Mouse (Mus musculus) neural tube, embryonic 12.5 days (tissue): ENCODE measurements around the gene Slc25a26. TPM values are rescaled to one million over a fixed set of nuclear protein-coding genes. Genes with fewer than 3 reads are reported as not detected.
A peak's percentile ranks its signal among the peaks of the same experiment; 100 is the strongest.

Experiments
- ATAC-seq: fragments of 200-750 bp; cut with Nextera tagmentation; 2 replicates; pipeline ENCODE4 v1.8.0; 2017; ENCODE audit warnings: low read depth, mild to moderate bottlenecking, moderate TSS enrichment, moderate library complexity; ENCODE audit not compliant: low FRiP score
- H3K27ac ChIP-seq: fragments of 300-500 bp; sonication (generic); 2 replicates; pipeline ENCODE4 v1.5.1; 2016
- H3K27me3 ChIP-seq: fragments of 300-500 bp; sonication (generic); replicated peaks from 2 replicates; pipeline ENCODE4 v1.6.1; 2016; ENCODE audit warnings: mild to moderate bottlenecking
- H3K36me3 ChIP-seq: fragments of 300-500 bp; sonication (generic); 2 replicates; pipeline ENCODE4 v1.6.1; 2016; ENCODE audit warnings: mild to moderate bottlenecking
- H3K4me1 ChIP-seq: fragments of 300-500 bp; sonication (generic); 2 replicates; pipeline ENCODE4 v1.6.1; 2016
- H3K4me2 ChIP-seq: fragments of 300-500 bp; sonication (generic); replicated peaks from 2 replicates; pipeline ENCODE4 v1.6.1; 2016; ENCODE audit warnings: mild to moderate bottlenecking
- H3K4me3 ChIP-seq: fragments of 300-500 bp; sonication (generic); 2 replicates; pipeline ENCODE4 v1.5.1; 2016
- H3K9ac ChIP-seq: fragments of 300-500 bp; sonication (generic); 2 replicates; pipeline ENCODE4 v1.6.1; 2016; ENCODE audit warnings: mild to moderate bottlenecking
- H3K9me3 ChIP-seq: fragments of 300-500 bp; sonication (generic); 2 replicates; pipeline ENCODE4 v1.6.1; 2016; ENCODE audit warnings: mild to moderate bottlenecking
- WGBS: fragments of 180-500 bp; shearing (Covaris S2); methylation state at CpG from one replicate; pipeline ENCODE4 v1.1.7; 2016; 5-methylcytosine and 5-hydroxymethylcytosine counted together
- polyA plus RNA-seq: library from polyadenylated mRNA; unstranded; fragments of >200 nt; fragmentation: Nextera tagmentation; extraction: Ambion mirVana; gene quantifications from 2 replicates; pipeline ENCODE4 v1.2.1, GENCODE M21; 2016

The Slc25a26 gene
- polyA plus RNA-seq, 1 experiment from 2014 or later = 8.1 TPM

DNA sequence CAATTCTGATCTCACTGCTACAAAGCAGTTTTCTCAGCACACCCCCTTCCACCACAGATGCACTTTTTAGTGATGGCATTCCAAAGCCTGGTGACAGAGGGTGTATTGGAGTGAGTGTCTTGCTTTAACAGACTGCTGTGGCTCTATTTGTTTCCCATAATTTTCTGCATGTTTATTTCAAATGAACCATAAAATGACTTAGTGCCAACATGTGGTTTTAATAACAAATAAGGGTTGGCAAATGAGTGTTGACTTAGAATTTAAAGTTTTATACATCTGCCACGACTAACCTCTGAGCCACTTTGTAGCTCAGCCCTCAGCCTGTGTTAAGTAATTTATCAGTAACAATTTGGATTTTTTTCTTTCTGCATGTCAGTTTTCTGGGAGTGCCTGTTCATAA is 61.2 kb downstream of the Slc25a26 start:
- Histone ChIP-seq H3K36me3 (no peaks in the 10 kb centered on the region), H3K4me2 (no peak overlapping the region), H3K9ac (no peak overlapping the region), H3K27me3 (no peaks in the 10 kb centered on the region), H3K27ac (no peak overlapping the region), H3K9me3 (no peaks in the 10 kb centered on the region), H3K4me3 (no peak overlapping the region), H3K4me1 (no peaks in the 10 kb centered on the region)
- ATAC-seq = no peak
- WGBS = 84% methylated on average over 1 of the region's 1 CpGs

DNA sequence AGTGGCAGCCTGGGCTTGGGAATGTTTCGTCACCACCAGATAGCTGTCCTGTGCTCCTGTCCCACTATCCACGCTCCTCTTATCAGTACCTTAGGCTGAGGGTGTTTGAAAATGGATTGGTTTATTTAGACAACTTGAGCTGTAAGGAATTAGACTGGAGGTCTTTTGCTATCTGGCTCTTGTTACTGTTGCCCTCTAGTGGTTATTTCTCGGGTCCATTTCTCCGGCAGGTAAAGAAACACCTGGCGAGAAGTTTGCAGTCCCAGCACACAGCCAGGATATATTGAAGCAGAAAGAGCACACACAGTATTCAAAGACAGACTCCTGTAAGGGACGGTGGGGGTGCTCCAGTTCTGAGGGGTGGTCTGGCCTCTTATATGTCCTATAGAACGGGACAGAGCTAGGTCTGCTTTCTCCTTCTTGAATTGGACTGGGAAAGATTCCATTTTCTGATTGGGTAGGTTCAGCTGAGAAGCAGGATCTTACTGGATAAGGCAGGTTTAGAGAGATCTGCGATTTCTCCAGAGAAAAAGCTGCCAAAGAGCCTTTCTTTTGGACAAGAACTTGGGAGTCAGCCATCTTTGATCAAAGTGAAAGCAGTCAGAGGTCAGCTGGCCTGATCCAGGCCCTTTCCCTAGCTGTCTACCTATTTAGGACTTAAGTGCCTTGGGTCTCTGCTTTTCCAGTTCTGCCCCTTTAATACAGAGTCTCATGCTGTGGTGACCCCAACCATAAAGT is 63.2 kb downstream of the Slc25a26 start:
- no peak overlapping the region for H3K4me2 ChIP-seq
- H3K27me3 ChIP-seq = no peaks in the 10 kb centered on the region
- no peaks in the 10 kb centered on the region for H3K9me3 ChIP-seq
- ATAC-seq = no peak
- no peak overlapping the region for H3K4me3 ChIP-seq
- no peaks in the 10 kb centered on the region for H3K4me1 ChIP-seq
- 65% methylated on average over 8 of the region's 8 CpGs for WGBS
- H3K36me3 ChIP-seq = no peaks in the 10 kb centered on the region
- no peak overlapping the region for H3K9ac ChIP-seq
- no peak overlapping the region for H3K27ac ChIP-seq

DNA sequence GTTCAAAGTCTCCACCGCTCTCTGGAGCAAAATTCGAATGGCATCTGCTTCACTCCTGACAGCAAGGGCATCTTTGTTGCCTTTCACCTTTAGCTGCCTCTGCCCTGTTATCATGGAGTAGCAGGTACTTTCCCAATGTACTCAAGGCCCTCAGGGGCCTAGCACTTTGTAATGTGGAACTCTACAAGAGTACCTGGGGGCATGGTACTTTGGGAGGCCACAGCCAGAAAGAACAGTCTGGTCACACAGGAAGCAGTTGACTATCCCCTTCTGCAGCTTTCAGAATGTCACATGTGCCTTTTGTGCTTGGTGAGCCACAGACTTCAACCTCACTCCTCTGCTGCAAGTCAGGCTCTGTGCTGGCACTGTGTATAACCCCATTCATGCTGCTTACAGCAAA is 65.6 kb downstream of the Slc25a26 start:
- no peaks in the 10 kb centered on the region for H3K4me1 ChIP-seq
- WGBS = 93% methylated on average over 2 of the region's 2 CpGs
- H3K36me3 ChIP-seq = no peaks in the 10 kb centered on the region
- no peaks in the 10 kb centered on the region for H3K27me3 ChIP-seq
- H3K9ac ChIP-seq = no peak overlapping the region
- no peak overlapping the region for H3K27ac ChIP-seq
- H3K9me3 ChIP-seq = no peaks in the 10 kb centered on the region
- no peak overlapping the region for H3K4me2 ChIP-seq
- ATAC-seq = no peak
- no peak overlapping the region for H3K4me3 ChIP-seq

DNA sequence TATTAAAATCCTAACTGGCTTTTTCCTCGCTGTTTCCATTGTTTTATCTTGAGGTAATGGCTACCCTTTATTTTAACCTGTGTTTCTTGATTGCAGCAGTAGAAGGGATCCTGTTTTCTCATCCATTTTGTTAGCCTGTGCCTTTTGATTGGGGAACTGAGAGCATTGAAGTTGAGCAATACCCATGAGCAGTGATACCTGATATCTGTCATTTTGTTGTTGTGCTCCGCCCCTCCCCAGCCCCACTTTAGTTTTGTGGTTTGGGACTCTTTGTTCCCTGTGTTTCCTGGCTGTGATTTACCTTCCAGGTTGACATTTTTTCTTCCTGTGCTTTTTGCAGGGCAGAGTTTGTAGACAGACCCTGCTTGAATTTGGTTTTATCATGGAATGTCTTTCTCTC is 67.9 kb downstream of the Slc25a26 start:
- ATAC-seq = no peak
- no peak overlapping the region for H3K4me3 ChIP-seq
- H3K4me1 ChIP-seq = no peaks in the 10 kb centered on the region
- no peak overlapping the region for H3K9ac ChIP-seq
- 95% methylated on average over 2 of the region's 2 CpGs for WGBS
- no peak overlapping the region for H3K4me2 ChIP-seq
- no peaks in the 10 kb centered on the region for H3K36me3 ChIP-seq
- H3K9me3 ChIP-seq = no peaks in the 10 kb centered on the region
- H3K27me3 ChIP-seq = no peaks in the 10 kb centered on the region
- H3K27ac ChIP-seq = no peak overlapping the region

DNA sequence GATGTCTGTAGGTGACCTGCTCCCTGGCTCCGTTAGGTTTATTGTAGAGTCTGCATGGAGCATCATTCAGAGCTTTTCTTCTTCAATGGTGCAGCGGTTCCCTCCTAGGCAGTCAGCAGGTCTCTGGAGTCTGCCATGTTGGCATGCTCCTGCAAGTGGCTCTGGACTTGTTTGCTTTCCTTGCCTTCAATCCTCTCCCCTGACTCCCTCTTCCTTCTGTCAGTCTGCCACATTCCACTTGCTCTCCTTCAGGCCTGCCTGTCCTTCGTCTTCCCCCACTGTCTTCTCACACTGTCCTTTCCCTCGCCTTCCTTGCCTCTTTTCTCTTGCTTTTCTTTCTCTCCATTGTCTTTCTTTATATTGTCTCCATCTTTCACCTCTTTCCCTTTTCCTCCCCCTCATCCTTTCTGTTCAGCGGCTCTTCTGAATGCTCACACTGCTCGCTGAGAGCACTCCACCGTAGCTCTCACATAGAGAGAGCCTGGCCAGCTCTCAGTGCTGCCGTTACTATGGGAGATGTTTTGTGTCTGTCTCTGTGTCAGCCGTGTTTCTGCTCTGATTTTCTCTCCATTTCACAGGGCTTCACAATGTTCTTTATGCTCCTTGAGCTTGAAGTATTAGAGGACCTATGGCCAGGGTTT is 75.5 kb downstream of the Slc25a26 start:
- Histone ChIP-seq H3K4me2 (0 out of 2 replicates have a peak overlapping the region, but pooled peaks have one; percentile 22), H3K4me3 (no peak overlapping the region), H3K27me3 (no peaks in the 10 kb centered on the region), H3K36me3 (no peaks in the 10 kb centered on the region), H3K9ac (no peak overlapping the region), H3K9me3 (no peaks in the 10 kb centered on the region), H3K4me1 (peaks cover 18% of the 10 kb centered on the region), H3K27ac (no peak overlapping the region)
- 37% methylated on average over 9 of the region's 9 CpGs for WGBS
- no peak for ATAC-seq

DNA sequence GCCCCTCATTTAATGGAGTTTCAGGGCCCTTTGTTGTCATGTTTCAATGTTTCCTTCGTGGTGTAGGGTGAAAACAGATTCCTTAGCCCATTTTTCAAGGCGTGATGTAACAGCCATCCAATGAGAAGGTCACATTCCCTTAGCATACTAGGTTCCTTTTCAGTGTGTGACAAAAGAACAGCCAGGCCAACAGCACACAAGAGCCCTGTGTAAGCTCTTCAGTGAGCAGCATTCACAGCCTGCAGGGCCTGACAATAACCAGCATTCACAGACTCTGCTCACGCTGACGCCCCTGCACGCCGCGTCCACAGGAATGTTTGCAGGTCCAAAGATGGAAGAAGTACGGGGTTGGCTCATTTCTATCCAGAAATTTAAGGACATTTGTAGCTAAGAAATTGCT is 77.9 kb downstream of the Slc25a26 start:
- Histone ChIP-seq H3K4me2 (no peak overlapping the region), H3K36me3 (no peaks in the 10 kb centered on the region), H3K9me3 (no peaks in the 10 kb centered on the region), H3K4me1 (peaks cover 18% of the 10 kb centered on the region), H3K4me3 (no peak overlapping the region), H3K27ac (no peak overlapping the region), H3K27me3 (no peaks in the 10 kb centered on the region), H3K9ac (no peak overlapping the region)
- WGBS = 27% methylated on average over 8 of the region's 8 CpGs
- ATAC-seq = peak; percentile 80

DNA sequence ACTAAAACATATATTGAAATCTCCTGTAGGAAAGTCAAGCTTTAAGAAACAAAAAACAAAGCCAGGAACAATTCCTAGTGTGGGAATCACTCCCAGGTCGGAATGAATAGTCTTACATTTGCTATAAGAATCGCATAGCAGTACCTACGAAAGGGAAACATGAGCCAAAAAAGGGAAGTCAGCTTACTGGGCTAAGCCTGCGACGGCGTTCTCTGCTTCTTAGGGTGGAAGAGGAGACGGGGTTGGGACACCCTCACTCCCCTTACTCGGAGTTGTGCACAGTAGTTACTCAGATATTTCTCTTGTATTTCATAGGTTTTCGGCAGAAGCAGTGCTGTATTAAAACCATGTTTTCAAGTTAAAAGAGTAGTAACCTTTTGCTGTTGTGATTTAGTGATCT is 81.9 kb downstream of the Slc25a26 start:
- 93% methylated on average over 9 of the region's 9 CpGs for WGBS
- Histone ChIP-seq H3K9me3 (no peaks in the 10 kb centered on the region), H3K4me1 (peaks cover 9% of the 10 kb centered on the region; the same call in 1 of the 2 replicates), H3K27ac (no peak overlapping the region), H3K4me3 (no peak overlapping the region), H3K27me3 (no peaks in the 10 kb centered on the region), H3K36me3 (no peaks in the 10 kb centered on the region), H3K9ac (no peak overlapping the region), H3K4me2 (no peak overlapping the region)
- ATAC-seq = no peak

DNA sequence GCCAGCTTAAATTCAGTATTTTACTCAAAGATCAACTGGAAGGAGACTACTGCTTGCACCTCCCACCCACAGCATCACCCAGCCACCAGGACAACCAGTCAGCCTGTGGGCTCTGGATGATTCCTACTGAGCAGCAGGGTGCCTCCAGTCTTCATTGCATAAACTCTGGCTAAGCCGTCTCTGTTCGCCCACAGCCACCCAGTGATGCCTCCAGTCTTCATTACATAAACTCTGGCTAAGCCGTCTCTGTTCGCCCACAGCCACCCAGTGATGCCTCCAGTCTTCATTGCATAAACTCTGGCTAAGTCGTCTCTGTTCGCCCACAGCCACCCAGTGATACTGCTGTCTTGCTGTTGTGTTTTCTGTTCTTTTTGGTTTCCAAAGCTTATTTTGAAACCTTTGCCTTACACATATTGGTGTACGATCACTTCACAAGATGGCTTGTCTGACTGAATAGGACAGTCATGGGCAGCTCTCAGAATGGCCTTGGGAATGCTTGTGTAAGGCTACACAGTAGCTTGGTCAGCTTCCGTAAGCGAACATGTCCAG is 84.1 kb downstream of the Slc25a26 start:
- no peaks in the 10 kb centered on the region for H3K36me3 ChIP-seq
- peaks cover 5% of the 10 kb centered on the region; the same call in 1 of the 2 replicates for H3K4me1 ChIP-seq
- 94% methylated on average over 9 of the region's 9 CpGs for WGBS
- H3K27me3 ChIP-seq = no peaks in the 10 kb centered on the region
- H3K9ac ChIP-seq = no peak overlapping the region
- no peaks in the 10 kb centered on the region for H3K9me3 ChIP-seq
- no peak overlapping the region for H3K4me3 ChIP-seq
- no peak overlapping the region for H3K27ac ChIP-seq
- ATAC-seq = no peak
- H3K4me2 ChIP-seq = no peak overlapping the region

DNA sequence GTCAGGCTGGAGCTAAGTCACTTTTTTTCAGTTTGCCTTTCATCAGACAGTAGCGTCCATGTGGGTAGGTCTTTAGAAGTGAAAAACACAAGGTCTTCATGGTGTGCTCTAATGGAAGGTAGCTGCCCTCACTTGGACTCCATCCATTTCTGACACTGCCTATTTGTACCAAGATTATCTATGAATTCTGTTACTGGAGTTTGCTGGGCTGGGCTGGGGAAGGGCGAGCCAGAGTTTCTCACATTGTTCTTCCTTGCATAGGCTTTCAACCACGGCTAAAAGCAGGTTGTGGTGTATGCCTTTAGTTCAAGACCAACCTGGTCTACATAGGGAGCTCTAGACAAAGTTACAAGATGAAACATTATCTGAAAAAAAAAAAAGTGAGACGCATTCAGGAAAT is 84.8 kb downstream of the Slc25a26 start:
- H3K4me2 ChIP-seq = no peak overlapping the region
- ATAC-seq = no peak
- H3K9me3 ChIP-seq = no peaks in the 10 kb centered on the region
- H3K9ac ChIP-seq = no peak overlapping the region
- no peaks in the 10 kb centered on the region for H3K27me3 ChIP-seq
- no peak overlapping the region for H3K4me3 ChIP-seq
- WGBS = 88% methylated on average over 4 of the region's 4 CpGs
- H3K27ac ChIP-seq = no peak overlapping the region
- H3K4me1 ChIP-seq = peaks cover 5% of the 10 kb centered on the region; the same call in 1 of the 2 replicates
- no peaks in the 10 kb centered on the region for H3K36me3 ChIP-seq

DNA sequence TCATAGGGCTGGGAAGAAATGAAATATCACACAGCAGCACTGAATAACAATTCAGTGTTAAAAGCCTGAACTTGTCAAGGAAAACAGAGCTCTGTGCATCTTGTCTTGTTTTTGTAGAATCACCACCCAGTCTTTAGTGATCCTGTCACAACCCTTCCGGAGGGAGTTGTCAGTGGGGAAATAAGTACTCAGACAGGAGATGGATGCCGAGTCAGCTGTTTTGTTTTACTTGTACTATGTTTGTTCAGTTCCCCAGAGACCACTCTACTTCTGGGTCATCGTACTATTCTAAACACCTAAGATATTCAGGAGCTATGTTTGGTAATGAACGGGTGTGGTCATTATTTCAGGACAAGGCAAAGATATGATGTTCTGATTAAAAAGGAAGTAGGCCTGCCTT is 88.2 kb downstream of the Slc25a26 start:
- ATAC-seq = no peak
- Histone ChIP-seq H3K4me3 (no peak overlapping the region), H3K9me3 (no peaks in the 10 kb centered on the region), H3K27ac (no peak overlapping the region), H3K27me3 (no peaks in the 10 kb centered on the region), H3K36me3 (no peaks in the 10 kb centered on the region), H3K4me1 (peaks cover 15% of the 10 kb centered on the region), H3K4me2 (no peak overlapping the region), H3K9ac (no peak overlapping the region)
- 84% methylated on average over 4 of the region's 4 CpGs for WGBS

DNA sequence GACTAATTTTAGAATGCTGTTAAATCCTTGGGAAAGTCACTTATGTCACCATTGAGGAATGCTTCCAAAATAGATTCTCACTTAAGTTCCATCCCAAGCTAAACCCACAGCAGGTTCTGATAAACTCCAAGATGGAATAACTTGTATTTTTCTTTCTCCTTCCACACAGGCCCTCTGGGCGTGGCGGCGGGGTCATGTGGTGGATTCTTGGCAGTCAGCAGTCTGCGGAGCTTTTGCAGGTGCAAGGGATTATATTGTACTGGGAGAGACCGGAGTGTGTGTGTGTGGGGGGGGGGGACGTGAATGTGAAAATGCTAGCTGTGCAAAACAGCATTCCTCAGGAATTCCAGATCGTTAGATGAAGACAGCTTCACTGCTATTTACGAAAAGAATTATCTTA is 92.1 kb downstream of the Slc25a26 start:
- Histone ChIP-seq H3K9me3 (no peaks in the 10 kb centered on the region), H3K4me1 (peaks cover 15% of the 10 kb centered on the region), H3K27ac (no peak overlapping the region), H3K27me3 (no peaks in the 10 kb centered on the region), H3K4me2 (peak overlapping the region; percentile 12; the same call in 1 of the 2 replicates), H3K4me3 (no peak overlapping the region), H3K36me3 (no peaks in the 10 kb centered on the region), H3K9ac (no peak overlapping the region)
- no peak for ATAC-seq
- WGBS = 34% methylated on average over 8 of the region's 8 CpGs

DNA sequence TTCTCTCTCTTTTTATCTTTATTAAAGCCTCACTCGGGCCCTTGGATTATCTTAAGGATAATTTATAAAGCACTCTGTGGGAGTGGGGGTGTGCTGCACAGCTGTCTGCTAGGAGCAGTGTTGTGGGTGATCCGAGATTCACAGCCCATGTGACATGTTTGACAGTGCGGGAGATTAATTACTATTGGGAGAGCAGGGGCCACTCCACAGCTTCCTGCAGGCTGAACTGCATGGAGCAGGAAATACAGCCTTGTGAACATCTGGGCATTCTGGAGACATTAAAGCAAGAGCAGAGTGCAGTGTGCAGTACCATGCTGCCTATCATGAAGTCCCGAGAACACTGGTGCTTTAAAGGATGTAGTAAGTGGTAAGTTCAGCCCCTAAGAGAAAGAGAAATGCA is 92.6 kb downstream of the Slc25a26 start:
- Histone ChIP-seq H3K4me2 (no peak overlapping the region; the same call in 1 of the 2 replicates), H3K4me1 (peaks cover 15% of the 10 kb centered on the region), H3K27me3 (no peaks in the 10 kb centered on the region), H3K9me3 (no peaks in the 10 kb centered on the region), H3K4me3 (no peak overlapping the region), H3K36me3 (no peaks in the 10 kb centered on the region), H3K9ac (no peak overlapping the region), H3K27ac (no peak overlapping the region)
- ATAC-seq = peak; percentile 56; the same call in 1 of the 2 replicates
- 22% methylated on average over 4 of the region's 4 CpGs for WGBS
